Mouse (Mus musculus) thymus, postnatal 0 days (tissue): ENCODE measurements around the gene Igsf9. TPM values are rescaled to one million over a fixed set of nuclear protein-coding genes. Genes with fewer than 3 reads are reported as not detected.

Source experiments
- polyA plus RNA-seq: library from polyadenylated mRNA; unstranded; fragments of >200 nt; fragmentation: Nextera tagmentation; extraction: Ambion mirVana; gene quantifications from 2 replicates; pipeline ENCODE4 v1.2.1, GENCODE M21; 2015

Igsf9 gene
- polyA plus RNA-seq, 1 experiment from 2014 or later = 2.4 TPM

Other genes starting within 250 kb of the Igsf9 start
- gene Atp1a4, start 223.4 kb upstream of the Igsf9 start, polyA plus RNA-seq = not detected in 2 replicates
- gene Igsf8, start 220.1 kb upstream of the Igsf9 start, polyA plus RNA-seq = 24.2 and 28.4 TPM in 2 replicates
- gene Atp1a2, start 183.7 kb upstream of the Igsf9 start, polyA plus RNA-seq = 0.71 and 0.82 TPM in 2 replicates
- 0.09 TPM in 2 replicates for gene Kcnj9, start 152.5 kb upstream of the Igsf9 start, polyA plus RNA-seq
- gene Kcnj10, start 140.6 kb upstream of the Igsf9 start, polyA plus RNA-seq = 0.15 and 0.17 TPM in 2 replicates
- gene Pigm, start 105.2 kb upstream of the Igsf9 start, polyA plus RNA-seq = 5.6 and 6.5 TPM in 2 replicates
- gene Slamf9, start 6.4 kb upstream of the Igsf9 start, polyA plus RNA-seq = 1.2 and 1.4 TPM in 2 replicates
- 151 and 180 TPM in 2 replicates for gene Tagln2, start 18.3 kb downstream of the Igsf9 start, polyA plus RNA-seq
- 1.6 and 1.9 TPM in 2 replicates for gene Cfap45, start 39.0 kb downstream of the Igsf9 start, polyA plus RNA-seq
- gene Vsig8, start 74.2 kb downstream of the Igsf9 start, polyA plus RNA-seq = 2.4 and 3.2 TPM in 2 replicates
- 1.9 and 2.0 TPM in 2 replicates for gene Slamf8, start 108.8 kb downstream of the Igsf9 start, polyA plus RNA-seq
- gene Fcrl6, start 120.8 kb downstream of the Igsf9 start, polyA plus RNA-seq = 0.16 TPM in 1 of 2 replicates, not detected in the other
- 9.9 and 10.7 TPM in 2 replicates for gene Dusp23, start 151.2 kb downstream of the Igsf9 start, polyA plus RNA-seq
- 0.65 and 0.67 TPM in 2 replicates for gene Crp, start 216.3 kb downstream of the Igsf9 start, polyA plus RNA-seq